Mouse (Mus musculus) cerebellum, postnatal 10 days (tissue): Measurements from ENCODE around the gene Nrxn2.

Experiments used
- DNase-seq, 2 experiments: peaks; one replicate each; pipeline ENCODE4 v3.0.0; 2021; ENCODE audit warnings: mixed read lengths in 2 of 2

The Nrxn2 gene

DNA sequence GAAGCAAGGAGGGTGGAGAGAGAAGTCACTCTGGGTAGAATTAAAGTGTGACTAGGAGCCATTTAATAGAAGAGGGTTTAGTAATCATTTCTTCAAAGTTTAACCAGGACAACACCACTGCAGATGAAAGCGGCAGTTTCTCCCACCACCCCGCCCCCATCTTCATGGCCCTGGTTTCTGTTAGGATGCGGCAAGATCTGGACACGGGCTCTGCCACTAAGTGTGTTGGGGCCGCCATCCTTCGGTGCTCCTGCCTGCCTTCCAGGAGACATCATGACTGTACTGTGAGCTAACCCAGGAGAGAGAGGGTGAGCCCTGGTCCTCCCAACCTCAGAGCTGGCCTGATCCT lies 124.5 kb downstream of the Nrxn2 start:
- peak in 1 of 2 experiments; percentile 16 for DNase-seq

DNA sequence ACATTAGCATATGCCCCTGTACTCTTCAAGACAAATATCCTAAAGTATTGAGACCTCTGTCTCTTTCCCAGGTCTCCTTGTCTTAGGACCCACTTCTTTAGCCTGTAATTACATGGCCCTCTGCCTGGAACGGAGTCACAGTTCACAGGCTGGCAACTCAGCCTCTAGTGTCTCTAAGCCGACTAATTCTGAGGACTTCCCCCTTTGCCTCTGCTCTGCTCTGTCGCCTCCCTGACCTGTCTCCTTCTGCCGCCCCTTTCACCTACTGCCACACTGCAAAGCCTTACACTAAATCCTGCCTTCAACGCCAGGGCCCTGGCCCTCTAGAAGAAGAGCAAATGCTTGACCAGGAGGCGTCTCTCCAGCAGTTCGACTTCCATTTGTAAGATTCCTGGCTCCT lies 125.0 kb downstream of the Nrxn2 start:
- DNase-seq: peak in 1 of 2 experiments; percentile 38

DNA sequence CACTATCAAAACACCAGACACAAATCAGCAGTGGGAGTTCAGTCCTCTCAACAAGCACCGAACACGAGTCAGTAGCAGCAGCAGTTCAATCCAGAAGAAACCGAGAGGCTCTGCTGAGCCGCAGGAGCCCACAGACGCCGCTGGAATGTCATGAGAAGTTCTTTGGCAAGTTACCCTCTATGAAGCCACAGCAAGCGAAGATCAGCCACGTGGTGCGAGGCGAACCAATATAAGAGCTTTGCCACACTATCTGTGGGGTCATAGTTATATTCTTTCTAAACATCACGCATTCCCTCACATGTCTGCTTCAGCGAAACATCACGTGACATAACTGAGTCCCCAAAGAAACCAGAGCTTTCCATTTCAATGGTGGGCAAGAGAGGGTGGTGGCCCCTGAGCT lies 126.2 kb downstream of the Nrxn2 start:
- peak in 1 of 2 experiments; percentile 4 for DNase-seq

DNA sequence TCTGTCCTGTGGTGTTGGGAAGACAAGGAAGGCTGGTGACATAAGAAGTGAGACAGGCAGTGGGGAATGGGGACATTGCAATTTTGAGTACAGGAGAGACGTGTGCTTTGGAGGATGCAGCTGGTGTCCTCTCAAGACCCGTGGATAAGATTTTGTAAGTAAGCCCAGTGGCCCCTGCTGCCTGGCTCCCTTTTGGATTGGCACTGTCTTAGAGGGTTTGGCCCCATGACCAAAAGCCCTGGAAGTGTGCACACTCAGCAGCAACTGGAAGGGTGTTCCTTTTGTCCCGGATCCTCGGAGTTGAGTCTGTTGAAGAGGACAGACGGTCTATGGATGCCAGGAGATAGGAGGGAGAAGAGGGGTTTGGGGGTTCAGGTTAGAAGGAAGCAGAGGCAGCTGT lies 127.0 kb downstream of the Nrxn2 start:
- DNase-seq: peak; percentile 49 to 57

DNA sequence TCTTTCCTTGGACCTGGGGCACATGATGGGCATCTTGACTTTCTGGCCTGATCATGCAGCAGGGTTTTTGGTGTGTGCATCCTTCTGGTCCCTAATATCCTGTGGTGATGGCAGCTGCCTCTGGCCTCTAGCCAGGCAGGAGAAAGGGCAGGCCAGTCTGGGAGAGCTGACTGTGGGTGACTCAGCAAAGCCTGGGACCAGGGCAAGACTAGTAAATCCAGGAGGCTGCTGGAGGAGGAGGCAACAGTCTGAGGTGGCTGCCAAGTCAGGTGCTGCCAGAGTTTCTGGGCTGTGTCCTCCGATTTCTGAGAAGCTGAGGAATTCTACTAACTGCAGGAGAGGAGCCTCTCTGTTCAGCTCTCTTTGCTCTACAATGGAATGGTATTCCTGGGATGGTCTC lies 127.6 kb downstream of the Nrxn2 start:
- DNase-seq: peak; percentile 97 to 98

DNA sequence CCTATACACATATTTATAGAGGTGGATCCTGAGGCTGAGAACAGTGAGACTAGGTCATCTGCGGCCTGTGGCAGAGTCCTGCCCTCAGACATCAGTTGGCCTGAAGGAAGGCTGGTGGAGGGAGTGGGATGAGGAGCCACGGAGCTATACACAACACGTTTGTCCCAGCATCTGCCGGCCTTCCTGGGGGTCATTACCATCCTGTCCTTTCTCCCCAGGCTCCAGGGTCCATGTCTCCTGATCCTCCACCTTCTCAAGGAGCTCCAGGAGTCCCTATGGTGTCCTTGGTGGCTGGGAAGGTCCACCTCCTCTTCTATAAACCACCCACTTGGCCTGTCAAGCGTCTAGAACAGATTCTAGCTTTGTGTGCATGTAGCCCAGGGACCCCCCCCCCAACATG lies 129.3 kb downstream of the Nrxn2 start:
- peak; percentile 8 to 24 for DNase-seq

DNA sequence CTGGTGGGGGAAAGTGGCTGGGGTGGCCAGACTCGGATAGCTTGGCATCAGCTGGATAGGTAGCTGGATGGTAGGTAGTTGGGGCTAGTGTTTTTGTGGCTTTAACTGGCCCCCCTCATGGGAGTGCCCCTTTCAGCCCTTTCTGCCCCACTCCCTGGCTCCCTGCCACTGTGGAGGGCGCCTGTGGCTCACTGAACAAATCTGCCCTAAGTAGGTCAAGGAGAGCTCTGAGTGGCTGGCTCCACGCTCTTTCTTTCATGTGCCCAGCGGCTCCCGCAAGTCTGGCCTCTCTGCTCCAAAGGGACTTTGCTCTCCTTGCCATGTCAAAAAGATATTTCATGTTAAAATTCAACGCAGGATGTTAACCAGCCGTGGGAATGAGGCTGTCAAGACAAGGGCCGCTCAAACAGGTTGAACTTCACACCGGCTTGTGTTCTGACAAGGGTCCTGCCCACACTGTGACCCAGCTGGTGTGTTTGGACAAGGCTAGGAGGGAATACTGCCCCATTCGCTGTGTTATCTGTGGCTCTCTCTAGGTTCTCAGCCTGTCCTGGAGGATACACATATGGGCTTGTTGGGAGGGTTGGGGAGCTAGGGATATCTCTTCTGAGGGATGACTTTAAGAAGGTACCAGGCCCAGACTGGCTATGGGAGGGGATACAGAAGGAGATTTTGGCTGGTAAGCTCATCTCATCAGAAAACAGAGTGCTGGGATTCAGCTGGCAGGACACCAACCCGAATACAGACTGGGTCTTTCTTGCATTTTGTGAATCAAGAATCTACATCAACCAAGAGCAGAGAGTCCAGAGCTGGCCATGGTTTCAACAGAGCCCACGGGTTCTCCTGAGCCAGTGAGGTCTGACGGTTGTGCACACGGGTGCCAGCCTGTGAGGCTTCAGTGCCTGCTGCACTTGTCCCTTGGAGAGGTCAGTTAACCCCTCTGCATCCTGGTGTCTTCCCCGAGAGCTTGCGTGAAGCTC lies 130.2 kb downstream of the Nrxn2 start:
- DNase-seq: peak; percentile 83

DNA sequence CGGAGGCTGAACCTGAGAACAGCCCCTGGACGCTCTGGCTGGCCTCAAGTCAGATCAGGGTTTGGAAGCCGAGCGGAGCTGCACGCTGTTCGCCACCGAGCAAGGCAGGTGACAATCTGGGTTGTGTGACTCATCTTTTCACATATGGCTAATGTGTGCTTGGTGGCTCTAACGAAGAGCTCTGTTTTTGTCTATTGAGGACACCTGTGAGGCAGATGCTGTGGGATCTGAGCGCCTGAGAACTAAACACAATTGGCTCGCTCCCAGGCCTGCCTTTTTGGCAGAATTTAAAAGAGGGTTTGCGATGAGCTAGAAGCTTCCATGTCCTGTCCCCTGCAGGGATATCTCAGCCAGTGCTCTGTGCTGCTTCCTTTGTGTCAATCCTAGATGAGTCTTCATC lies 131.0 kb downstream of the Nrxn2 start:
- DNase-seq: peak; percentile 83 to 89

DNA sequence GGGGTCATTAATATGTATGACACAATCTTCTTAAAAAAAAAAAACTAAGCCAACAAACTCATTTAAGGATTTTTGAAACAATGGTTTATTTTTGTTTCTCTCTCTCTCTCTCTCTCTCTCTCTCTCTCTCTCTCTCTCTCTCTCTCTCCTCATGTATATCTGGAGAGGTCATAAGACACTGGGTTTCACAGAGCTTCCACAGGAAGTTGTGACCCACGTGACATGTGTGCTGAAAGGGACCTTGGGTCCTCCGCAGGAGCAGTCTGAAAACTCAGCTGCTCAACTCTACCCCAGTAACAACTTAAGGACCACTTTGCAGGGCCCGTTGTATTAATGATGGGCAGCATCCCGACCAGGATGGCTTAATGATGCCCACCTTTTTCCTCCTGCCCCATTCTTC lies 132.7 kb downstream of the Nrxn2 start:
- DNase-seq: no peak

DNA sequence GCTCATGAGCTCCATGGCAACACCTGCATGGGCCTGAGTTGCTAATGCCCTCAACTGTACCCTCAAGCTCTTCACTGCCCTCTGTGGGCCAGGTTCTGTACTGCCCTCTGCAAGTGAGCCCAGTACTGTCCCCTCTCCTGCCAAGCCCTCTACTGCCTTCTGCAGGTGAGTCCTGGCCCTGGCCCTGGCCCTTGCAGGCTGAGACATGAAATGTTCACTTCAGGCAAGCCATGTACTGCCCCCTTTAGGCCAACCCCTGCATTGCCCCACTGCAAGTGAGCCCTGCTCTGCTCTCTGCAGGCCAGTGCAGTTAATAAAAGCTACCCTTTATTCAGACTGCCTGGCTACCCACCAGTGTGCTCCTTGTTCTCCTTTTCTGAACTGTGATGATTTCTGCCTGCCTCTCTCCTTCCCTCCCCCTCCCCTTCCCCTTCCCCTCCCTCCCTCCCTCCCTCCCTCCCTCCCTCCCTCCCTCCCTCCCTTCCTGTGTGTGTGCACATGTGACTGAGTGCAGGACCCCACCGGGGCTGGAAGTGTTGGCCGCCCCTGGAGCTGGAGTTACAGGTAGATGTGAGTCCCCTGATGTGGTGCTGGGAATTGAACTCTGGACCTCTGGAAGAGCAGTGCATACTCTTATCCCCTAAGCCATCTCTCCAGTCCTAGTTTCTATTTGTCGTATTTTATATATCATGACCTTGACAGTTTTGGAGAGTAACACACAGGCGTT lies 133.9 kb downstream of the Nrxn2 start:
- DNase-seq: peak; percentile 83 to 85

DNA sequence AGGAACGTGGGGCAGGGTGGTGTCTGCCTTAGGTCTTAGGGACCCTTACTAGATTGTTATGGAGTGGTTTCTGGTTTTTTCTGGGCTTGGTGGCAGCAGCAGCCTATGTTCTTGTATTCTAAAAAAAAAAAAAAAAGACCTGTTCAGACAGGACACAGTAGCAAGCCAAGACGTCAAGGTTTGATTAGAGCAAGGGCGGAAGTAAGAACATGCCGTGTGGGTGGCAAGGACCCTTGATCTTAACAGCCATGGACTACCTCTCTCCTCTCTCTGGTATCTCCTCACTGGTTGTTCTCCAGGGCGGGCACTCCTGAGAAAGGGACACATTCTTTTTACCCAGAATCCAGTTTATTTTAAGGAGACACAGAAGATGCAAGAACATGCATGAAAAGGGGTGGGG lies 134.6 kb downstream of the Nrxn2 start:
- DNase-seq: no peak

DNA sequence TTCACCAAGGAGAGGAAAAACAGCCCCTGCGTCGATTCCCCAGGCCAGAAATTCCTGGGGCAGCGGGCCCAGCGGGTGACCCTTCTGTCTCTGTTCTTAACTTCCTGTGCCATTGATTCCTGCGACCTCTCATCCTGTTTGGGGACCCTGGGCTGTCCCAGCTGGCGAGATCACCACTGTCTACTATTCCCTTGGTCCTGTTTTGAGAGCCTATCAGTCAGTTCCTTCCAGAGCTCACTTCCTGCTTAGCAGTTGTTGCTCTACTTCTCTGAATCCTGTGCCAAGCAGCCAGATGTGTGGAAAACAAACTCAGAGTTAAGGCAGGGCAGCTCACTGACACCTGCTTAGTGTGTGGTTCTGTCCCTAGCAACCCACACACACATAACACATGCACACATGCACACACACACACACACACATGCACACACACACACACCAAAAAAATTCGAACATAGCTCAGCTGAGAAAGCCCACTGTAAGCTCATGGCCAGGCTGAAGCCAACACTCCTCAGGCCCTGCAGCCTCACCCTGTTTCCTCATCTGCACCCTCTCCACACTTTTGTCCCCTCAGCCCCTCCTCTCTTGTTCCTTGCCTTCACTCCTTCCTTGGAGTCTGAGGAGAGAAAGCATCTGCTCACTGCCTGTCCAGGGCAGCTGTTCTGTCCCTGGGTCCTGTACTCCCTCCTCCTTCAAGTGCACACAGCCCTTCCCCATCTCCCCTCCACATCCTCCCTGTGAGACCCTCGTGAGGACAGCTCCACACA lies 135.5 kb downstream of the Nrxn2 start:
- peak; percentile 6 to 18 for DNase-seq

DNA sequence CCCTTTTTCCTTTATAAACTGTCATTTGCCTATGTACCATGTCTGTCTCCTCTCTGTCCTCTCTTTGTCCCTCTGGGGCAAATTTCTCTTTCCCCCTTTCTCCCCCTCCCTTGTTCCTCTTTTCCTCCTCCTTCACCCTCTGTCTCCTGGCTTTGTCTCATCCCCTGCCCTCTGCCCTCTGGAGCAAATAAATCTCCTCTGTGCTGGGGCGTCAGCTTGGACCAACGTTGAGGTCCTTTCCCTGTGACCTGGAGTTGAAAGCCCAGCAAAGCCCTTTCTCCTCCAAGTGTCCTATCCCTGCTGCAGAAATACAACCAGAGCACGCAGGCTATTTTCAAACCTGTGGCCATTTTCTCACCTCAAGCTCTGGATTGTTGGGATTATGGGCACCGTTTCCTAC lies 141.0 kb downstream of the Nrxn2 start:
- no peak for DNase-seq

DNA sequence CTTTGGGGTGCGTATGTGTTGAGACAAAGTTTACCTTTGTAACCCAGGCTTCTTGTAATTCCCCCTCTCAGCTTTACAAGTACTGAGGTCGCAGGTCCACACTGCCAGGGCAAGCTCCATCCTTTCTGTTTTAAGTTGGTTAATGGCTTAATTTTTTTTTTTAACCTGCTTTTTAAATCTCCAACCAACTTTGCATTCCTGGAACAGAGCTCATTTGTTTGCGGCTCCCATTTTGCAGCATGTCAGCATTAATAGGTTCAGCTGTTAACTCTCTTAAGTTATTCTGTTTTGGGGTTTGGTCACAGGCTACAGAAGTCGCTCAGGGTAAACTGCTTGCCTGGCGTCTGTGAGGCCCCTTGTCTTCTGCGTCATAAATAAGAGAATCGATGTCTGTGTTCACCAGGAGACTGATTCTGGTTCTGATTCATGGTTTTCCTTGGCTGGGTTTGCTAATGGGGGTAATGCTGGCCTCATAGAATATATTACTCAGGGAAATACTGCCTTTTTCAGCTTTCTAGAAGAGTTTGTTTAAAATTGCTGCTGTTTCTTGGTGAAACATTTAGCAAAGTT lies 141.8 kb downstream of the Nrxn2 start:
- DNase-seq: no peak

DNA sequence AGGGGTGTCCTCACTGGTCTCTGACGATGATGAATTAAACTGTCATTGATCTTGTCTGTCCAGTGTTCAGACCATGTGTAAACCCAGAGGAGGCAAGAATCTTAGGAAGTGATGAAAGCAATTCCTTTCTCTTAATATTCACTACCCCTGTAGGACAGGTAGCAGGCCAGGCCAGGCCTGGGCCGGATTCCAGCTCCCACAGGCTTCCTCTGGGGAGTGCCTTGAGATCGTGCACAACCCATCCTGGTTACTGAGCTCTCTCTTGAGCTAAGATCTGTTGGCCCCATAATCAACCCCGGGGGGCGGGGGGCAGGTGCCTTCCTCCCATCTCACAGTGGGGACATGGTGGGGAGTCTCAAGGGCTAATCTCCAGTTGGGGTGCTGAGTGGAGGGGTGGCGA lies 146.6 kb downstream of the Nrxn2 start:
- DNase-seq: peak; percentile 42 to 43

DNA sequence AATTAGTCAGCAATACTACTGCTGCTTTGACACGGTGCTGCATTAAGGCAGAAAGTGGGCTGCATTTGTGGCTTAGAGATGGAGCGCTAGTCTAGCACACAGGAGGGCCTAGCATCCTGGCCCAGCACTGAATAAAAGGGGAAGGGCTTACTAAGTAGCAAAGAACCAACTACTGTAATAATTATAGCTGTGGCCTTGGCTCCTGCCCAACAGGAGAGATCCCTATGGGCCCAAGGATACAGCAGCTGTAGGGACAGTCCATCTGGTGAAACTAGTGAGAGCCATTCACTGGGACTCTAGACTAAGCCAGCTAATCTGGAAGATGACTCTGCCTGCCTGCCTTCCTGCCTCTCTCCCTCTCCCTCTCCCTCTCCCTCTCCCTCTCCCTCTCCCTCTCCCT lies 147.9 kb downstream of the Nrxn2 start:
- DNase-seq: peak; percentile 65 to 74

DNA sequence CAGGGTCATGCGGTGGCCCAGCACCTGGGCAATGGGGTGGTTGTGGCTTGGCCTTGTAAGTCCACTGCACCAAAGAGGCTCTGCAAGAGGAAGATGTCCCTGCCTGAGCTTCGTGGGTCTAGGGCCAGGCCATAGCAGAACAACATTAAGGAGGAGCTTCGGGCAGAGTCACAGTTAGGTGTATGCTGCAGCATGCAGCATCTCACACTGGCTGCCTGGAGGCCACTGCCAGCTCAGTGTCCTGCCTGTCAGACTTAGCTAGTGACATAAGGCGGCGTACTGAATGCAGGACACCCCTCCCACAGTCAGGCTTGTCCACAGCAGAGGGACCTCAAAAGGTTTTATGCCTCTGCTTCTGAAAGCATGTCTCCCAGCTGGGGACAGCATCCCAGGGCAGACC lies 150.5 kb downstream of the Nrxn2 start:
- DNase-seq: peak in 1 of 2 experiments; percentile 31

DNA sequence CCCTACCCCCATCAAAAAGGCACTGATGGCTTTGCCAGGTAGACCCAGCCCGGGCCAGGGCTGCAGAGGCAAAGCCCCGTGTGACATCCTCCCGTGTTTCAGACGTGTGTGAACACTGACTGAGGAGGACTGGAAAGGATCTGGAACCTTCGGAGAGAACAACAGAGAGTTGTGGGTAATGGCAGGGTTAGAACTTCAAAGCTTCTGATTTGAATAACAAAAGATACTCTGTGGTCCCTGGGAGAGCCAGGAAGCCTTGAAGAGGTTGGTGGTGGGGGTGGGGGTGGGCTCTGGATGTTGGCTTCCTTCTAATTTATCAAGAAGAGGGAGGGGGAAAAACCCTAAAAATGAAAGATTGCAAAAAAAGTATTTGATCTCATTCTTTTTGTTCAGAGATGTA lies 151.0 kb downstream of the Nrxn2 start:
- DNase-seq: no peak

DNA sequence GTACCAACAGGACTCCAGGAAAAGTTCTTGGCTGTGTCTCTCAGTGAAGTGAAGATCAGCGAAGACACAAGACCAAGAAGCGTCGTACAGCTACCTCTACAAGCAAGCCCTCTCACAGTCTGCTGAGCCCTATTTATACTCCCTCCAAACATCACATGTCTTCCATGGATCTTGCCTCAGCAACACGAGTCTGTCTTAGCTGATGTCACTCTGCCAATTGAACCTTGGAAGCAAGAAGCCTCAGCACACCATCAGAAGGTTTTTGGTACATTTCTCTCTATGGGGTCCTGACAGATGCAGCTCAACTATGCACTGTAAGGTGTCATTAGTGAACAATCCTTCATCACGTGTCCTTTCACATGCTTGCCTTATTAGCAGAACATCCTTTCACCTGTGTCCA lies 152.9 kb downstream of the Nrxn2 start:
- DNase-seq: peak in 1 of 2 experiments; percentile 57

DNA sequence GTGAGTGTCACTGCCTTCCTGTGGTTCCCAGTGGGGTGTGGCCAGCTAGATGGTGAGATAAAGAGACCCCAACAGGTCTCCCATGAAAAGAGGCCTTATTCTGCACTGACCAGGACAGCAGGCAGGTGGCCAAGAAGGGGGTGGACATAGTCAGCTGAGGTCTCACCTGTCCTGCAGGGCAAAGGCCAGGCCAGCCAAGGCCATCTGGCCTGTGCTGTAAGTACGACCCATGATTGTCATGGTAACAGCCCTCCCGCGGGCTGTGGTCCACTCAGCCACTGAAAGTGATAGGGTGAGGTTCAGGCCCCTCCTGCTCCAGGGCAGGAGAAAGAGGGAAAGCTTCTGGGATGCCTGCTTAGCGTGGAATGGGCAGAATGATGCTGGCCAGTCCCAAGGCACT lies 153.5 kb downstream of the Nrxn2 start:
- peak; percentile 96 to 97 for DNase-seq
